Mouse (Mus musculus): ENCODE data around the gene Aco2. TPM values are rescaled to one million over a fixed set of nuclear protein-coding genes. Genes with fewer than 3 reads are reported as not detected.

Aco2 gene
- polyA plus RNA-seq, 1 experiment, result 621 TPM

GRCm38 (mm10) chr15:81838554-81839235 lies 33.4 kb upstream of the Aco2 start:
- 11% methylated on average over 14 of the region's 14 CpGs for WGBS
- H3K4me3 ChIP-seq (replicated peaks; ENCODE audit: insufficient read depth, low read depth, low read length), result no peak overlapping the region

GRCm38 (mm10) chr15:81839634-81840033 lies 32.5 kb upstream of the Aco2 start:
- 3% methylated on average over 5 of the region's 5 CpGs for WGBS
- peaks cover 47% of the 10 kb centered on the region for H3K4me1 ChIP-seq (ENCODE audit: control insufficient read depth, insufficient read depth, low read length)
- peak; percentile 97 to 98 for DNase-seq
- TF ChIP-seq CTCF (IDR thresholded peaks at IDR 0.05; ENCODE audit: borderline replicate concordance, insufficient read depth, low read depth, low read length), result no peak
- TF ChIP-seq POLR2A (IDR thresholded peaks at IDR 0.05; ENCODE audit: borderline replicate concordance, insufficient read depth, low read length), result peak; percentile 63; the same call in 1 of the 2 replicates
- no peak overlapping the region for H3K4me3 ChIP-seq (replicated peaks; ENCODE audit: insufficient read depth, low read depth, low read length)
- no peaks in the 10 kb centered on the region for H3K27me3 ChIP-seq (ENCODE audit: control insufficient read depth, insufficient read depth, low read length)
- H3K27ac ChIP-seq (ENCODE audit: insufficient read depth, low read length), result peak overlapping the region; percentile 92

More at GRCm38 (mm10) chr15:81838554-81839235, 33.4 kb upstream of the Aco2 start:
- peak; percentile 48 to 54 for DNase-seq
- Histone ChIP-seq H3K27ac (ENCODE audit: insufficient read depth, low read length) (peak overlapping the region; percentile 23), H3K4me1 (ENCODE audit: control insufficient read depth, insufficient read depth, low read length) (peaks cover 57% of the 10 kb centered on the region), H3K27me3 (ENCODE audit: control insufficient read depth, insufficient read depth, low read length) (no peaks in the 10 kb centered on the region)
- TF ChIP-seq POLR2A (IDR thresholded peaks at IDR 0.05; ENCODE audit: borderline replicate concordance, insufficient read depth, low read length), result no peak
- no peak for TF ChIP-seq CTCF (IDR thresholded peaks at IDR 0.05; ENCODE audit: borderline replicate concordance, insufficient read depth, low read depth, low read length)

GRCm38 (mm10) chr15:81840306-81840705 lies 31.8 kb upstream of the Aco2 start:
- 39% methylated on average over 7 of the region's 7 CpGs for WGBS

GRCm38 (mm10) chr15:81842275-81842674 lies 29.8 kb upstream of the Aco2 start:
- Histone ChIP-seq H3K27me3 (ENCODE audit: control insufficient read depth, insufficient read depth, low read length) (no peaks in the 10 kb centered on the region), H3K4me3 (replicated peaks; ENCODE audit: insufficient read depth, low read depth, low read length) (no peak overlapping the region), H3K4me1 (ENCODE audit: control insufficient read depth, insufficient read depth, low read length) (peaks cover 31% of the 10 kb centered on the region), H3K27ac (ENCODE audit: insufficient read depth, low read length) (no peak overlapping the region)
- DNase-seq, result no peak
- 85% methylated on average over 7 of the region's 7 CpGs for WGBS
- TF ChIP-seq CTCF (IDR thresholded peaks at IDR 0.05; ENCODE audit: borderline replicate concordance, insufficient read depth, low read depth, low read length) (no peak), POLR2A (IDR thresholded peaks at IDR 0.05; ENCODE audit: borderline replicate concordance, insufficient read depth, low read length) (no peak)

More at GRCm38 (mm10) chr15:81840306-81840705, 31.8 kb upstream of the Aco2 start:
- TF ChIP-seq CTCF (IDR thresholded peaks at IDR 0.05; ENCODE audit: borderline replicate concordance, insufficient read depth, low read depth, low read length) (no peak), POLR2A (IDR thresholded peaks at IDR 0.05; ENCODE audit: borderline replicate concordance, insufficient read depth, low read length) (no peak)
- Histone ChIP-seq H3K27ac (ENCODE audit: insufficient read depth, low read length) (peak overlapping the region; percentile 92), H3K4me3 (replicated peaks; ENCODE audit: insufficient read depth, low read depth, low read length) (no peak overlapping the region), H3K27me3 (ENCODE audit: control insufficient read depth, insufficient read depth, low read length) (no peaks in the 10 kb centered on the region), H3K4me1 (ENCODE audit: control insufficient read depth, insufficient read depth, low read length) (peaks cover 41% of the 10 kb centered on the region)
- no peak for DNase-seq

GRCm38 (mm10) chr15:81845033-81845625 lies 27.0 kb upstream of the Aco2 start:
- WGBS, result 50% methylated on average over 5 of the region's 5 CpGs

GRCm38 (mm10) chr15:81845724-81846123 lies 26.4 kb upstream of the Aco2 start:
- Histone ChIP-seq H3K27ac (ENCODE audit: insufficient read depth, low read length) (no peak overlapping the region), H3K27me3 (ENCODE audit: control insufficient read depth, insufficient read depth, low read length) (no peaks in the 10 kb centered on the region), H3K4me1 (ENCODE audit: control insufficient read depth, insufficient read depth, low read length) (peaks cover 30% of the 10 kb centered on the region), H3K4me3 (replicated peaks; ENCODE audit: insufficient read depth, low read depth, low read length) (no peak overlapping the region)
- DNase-seq, result no peak
- 36% methylated on average over 4 of the region's 4 CpGs for WGBS
- no peak for TF ChIP-seq POLR2A (IDR thresholded peaks at IDR 0.05; ENCODE audit: borderline replicate concordance, insufficient read depth, low read length)
- no peak for TF ChIP-seq CTCF (IDR thresholded peaks at IDR 0.05; ENCODE audit: borderline replicate concordance, insufficient read depth, low read depth, low read length)

More at GRCm38 (mm10) chr15:81845033-81845625, 27.0 kb upstream of the Aco2 start:
- TF ChIP-seq CTCF (IDR thresholded peaks at IDR 0.05; ENCODE audit: borderline replicate concordance, insufficient read depth, low read depth, low read length) (no peak), POLR2A (IDR thresholded peaks at IDR 0.05; ENCODE audit: borderline replicate concordance, insufficient read depth, low read length) (no peak)
- no peak for DNase-seq
- H3K27ac ChIP-seq (ENCODE audit: insufficient read depth, low read length), result peak overlapping the region; percentile 30; the same call in 1 of the 2 replicates
- peaks cover 27% of the 10 kb centered on the region for H3K4me1 ChIP-seq (ENCODE audit: control insufficient read depth, insufficient read depth, low read length)
- H3K27me3 ChIP-seq (ENCODE audit: control insufficient read depth, insufficient read depth, low read length), result no peaks in the 10 kb centered on the region
- no peak overlapping the region for H3K4me3 ChIP-seq (replicated peaks; ENCODE audit: insufficient read depth, low read depth, low read length)

- DNase-seq, result no peak
- H3K4me1 ChIP-seq (ENCODE audit: control insufficient read depth, insufficient read depth, low read length), result peaks cover 39% of the 10 kb centered on the region
- WGBS, result 38% methylated on average over 9 of the region's 9 CpGs
- no peak overlapping the region for H3K4me3 ChIP-seq (replicated peaks; ENCODE audit: insufficient read depth, low read depth, low read length)
- H3K27ac ChIP-seq (ENCODE audit: insufficient read depth, low read length), result peak overlapping the region; percentile 6; the same call in 1 of the 2 replicates
- TF ChIP-seq CTCF (IDR thresholded peaks at IDR 0.05; ENCODE audit: borderline replicate concordance, insufficient read depth, low read depth, low read length), result no peak
- no peaks in the 10 kb centered on the region for H3K27me3 ChIP-seq (ENCODE audit: control insufficient read depth, insufficient read depth, low read length)
Observed at GRCm38 (mm10) chr15:81846755-81847154, 25.4 kb upstream of the Aco2 start.

GRCm38 (mm10) chr15:81847161-81847560 lies 24.9 kb upstream of the Aco2 start:
- Histone ChIP-seq H3K4me3 (replicated peaks; ENCODE audit: insufficient read depth, low read depth, low read length) (no peak overlapping the region), H3K4me1 (ENCODE audit: control insufficient read depth, insufficient read depth, low read length) (peaks cover 42% of the 10 kb centered on the region), H3K27ac (ENCODE audit: insufficient read depth, low read length) (peak overlapping the region; percentile 6; the same call in 1 of the 2 replicates), H3K27me3 (ENCODE audit: control insufficient read depth, insufficient read depth, low read length) (no peaks in the 10 kb centered on the region)
- WGBS, result 83% methylated on average over 4 of the region's 4 CpGs
- TF ChIP-seq CTCF (IDR thresholded peaks at IDR 0.05; ENCODE audit: borderline replicate concordance, insufficient read depth, low read depth, low read length) (no peak), POLR2A (IDR thresholded peaks at IDR 0.05; ENCODE audit: borderline replicate concordance, insufficient read depth, low read length) (no peak)
- DNase-seq, result no peak
